Mouse (Mus musculus): ENCODE results near the gene Glud1.

The Glud1 gene

GRCm38 (mm10) chr14:34359676-34360244 is 49.2 kb downstream of the Glud1 start:
- ChIA-PET CTCF (interaction anchor here in 3 of 4 experiments (0.6 to 2.6 kb wide), 8 partner anchors 13 to 1047 kb away, joined by 3 to 14 read pairs (median 6); no protein-coding TSS in a partner anchor), POLR2A (interaction anchor here (0.6 to 61.1 kb wide), 44 partner anchors 0 to 415 kb away, joined by 3 to 2339 read pairs (median 5); partner anchors contain the start of genes Mmrn2 (in 3 of the 4), Sncg (in 3 of the 4), Fam25c (in 2 of the 4) and Glud1 (in 2 of the 4))

- ChIA-PET CTCF (interaction anchor here in 2 of 4 experiments (0.6 to 2.6 kb wide), 6 partner anchors 12 to 1048 kb away, joined by 3 to 14 read pairs (median 6); no protein-coding TSS in a partner anchor), POLR2A (interaction anchor here (0.6 to 61.1 kb wide), 33 partner anchors 1 to 414 kb away, joined by 3 to 2339 read pairs (median 5); partner anchors contain the start of genes Mmrn2 (in 3 of the 4), Sncg (in 3 of the 4), Fam25c (in 2 of the 4) and Glud1 (in 2 of the 4))
These were observed 49.7 kb downstream of the Glud1 start for GRCm38 (mm10) chr14:34360251-34360650.

DNA sequence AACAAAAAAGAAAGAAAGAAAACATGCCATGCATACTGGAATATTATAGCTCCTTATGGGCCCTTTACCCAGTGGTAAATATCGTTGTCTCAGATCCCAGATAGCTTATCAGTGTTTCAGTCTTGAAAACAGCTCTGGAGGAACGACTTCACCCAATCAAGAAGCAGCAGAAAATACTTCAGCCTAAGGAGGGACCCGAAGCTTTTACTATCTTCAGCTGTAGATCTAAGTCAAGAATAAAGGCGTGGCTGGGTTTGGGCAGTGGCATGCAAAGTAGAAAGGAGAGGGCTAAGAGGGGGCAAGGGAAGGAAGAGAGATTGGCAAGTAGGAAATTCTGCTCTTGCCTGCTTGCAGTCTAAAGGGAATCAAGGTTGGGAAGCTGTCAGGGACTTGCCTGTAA is 51.6 kb downstream of the Glud1 start:
- ChIA-PET POLR2A (interaction anchor here (0.5 to 61.1 kb wide), 60 partner anchors 3 to 412 kb away, joined by 3 to 2339 read pairs (median 6); partner anchors contain the start of genes Glud1 (in 3 of the 4), Mmrn2 (in 3 of the 4), Shld2 (in 3 of the 4) and Sncg (in 3 of the 4)), CTCF (interaction anchor here in 3 of 4 experiments (0.6 to 3.6 kb wide), 16 partner anchors 9 to 1890 kb away, joined by 3 to 29 read pairs (median 5); no protein-coding TSS in a partner anchor)

GRCm38 (mm10) chr14:34362726-34363445 is 52.4 kb downstream of the Glud1 start:
- ChIA-PET CTCF (interaction anchor here (0.5 to 3.6 kb wide), 30 partner anchors 8 to 282 kb away, joined by 3 to 29 read pairs (median 4); partner anchors contain the start of gene Fam25c (in 1 of the 4)), POLR2A (interaction anchor here (0.5 to 61.1 kb wide), 94 partner anchors 4 to 412 kb away, joined by 3 to 2339 read pairs (median 5); partner anchors contain the start of genes Glud1 (in 3 of the 4), Mmrn2 (in 3 of the 4), Shld2 (in 3 of the 4) and Sncg (in 3 of the 4))

GRCm38 (mm10) chr14:34363490-34364253 is 53.1 kb downstream of the Glud1 start:
- CTCF ChIA-PET: interaction anchor here (0.6 to 3.6 kb wide), 26 partner anchors 9 to 283 kb away, joined by 3 to 29 read pairs (median 5); partner anchors contain the start of gene Fam25c (in 1 of the 4)
- POLR2A ChIA-PET: interaction anchor here (0.5 to 61.1 kb wide), 87 partner anchors 4 to 411 kb away, joined by 3 to 2339 read pairs (median 5); partner anchors contain the start of genes Fam25c (in 3 of the 4), Mmrn2 (in 3 of the 4), Sncg (in 3 of the 4) and Glud1 (in 2 of the 4)

GRCm38 (mm10) chr14:34364254-34365146 is 54.0 kb downstream of the Glud1 start:
- CTCF ChIA-PET: interaction anchor here (0.7 to 3.6 kb wide), 20 partner anchors 8 to 284 kb away, joined by 3 to 29 read pairs (median 6); partner anchors contain the start of gene Fam25c (in 1 of the 4)
- POLR2A ChIA-PET: interaction anchor here (0.7 to 61.1 kb wide), 69 partner anchors 5 to 410 kb away, joined by 3 to 2339 read pairs (median 6); partner anchors contain the start of genes Fam25c (in 3 of the 4), Mmrn2 (in 3 of the 4), Sncg (in 3 of the 4) and Glud1 (in 2 of the 4)

- POLR2A ChIA-PET: interaction anchor here in 3 of 4 experiments (0.7 to 61.1 kb wide), 16 partner anchors 6 to 285 kb away, joined by 3 to 2339 read pairs (median 4); partner anchors contain the start of genes Fam25c (in 3 of the 3), Mmrn2 (in 3 of the 3), Sncg (in 3 of the 3) and Glud1 (in 2 of the 3)
These were observed 54.6 kb downstream of the Glud1 start for GRCm38 (mm10) chr14:34365147-34365507.

DNA sequence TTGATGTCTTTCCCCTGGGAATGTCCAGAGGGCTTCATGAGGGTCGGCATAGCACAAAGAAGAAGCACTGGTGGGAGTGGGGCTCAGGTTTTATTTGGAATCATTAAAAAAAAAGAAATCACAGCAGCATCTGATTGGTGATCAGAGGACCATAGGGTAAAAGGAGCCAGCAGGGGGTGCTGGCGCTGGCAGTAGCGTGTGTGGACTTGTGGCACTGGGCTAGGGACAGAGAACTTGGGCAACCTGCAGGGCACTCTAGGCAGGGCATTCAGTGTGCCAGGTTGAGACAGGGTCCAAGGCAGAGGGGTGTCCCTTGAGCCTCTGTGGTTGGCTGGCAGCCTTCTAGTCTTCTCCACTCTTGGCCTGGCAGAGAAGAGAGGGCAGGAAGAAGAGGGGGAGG is 59.7 kb downstream of the Glud1 start:
- POLR2A ChIA-PET: interaction anchor here in 2 of 4 experiments (3.7 to 61.1 kb wide), 3 partner anchors 8 to 30 kb away, joined by 34 to 2339 read pairs (median 2339); partner anchors contain the start of genes Fam25c (in 1 of the 2), Glud1 (in 1 of the 2), Mmrn2 (in 1 of the 2) and Shld2 (in 1 of the 2)
- CTCF ChIA-PET: no interaction called here

More at GRCm38 (mm10) chr14:34365147-34365507, 54.6 kb downstream of the Glud1 start:
- CTCF ChIA-PET: interaction anchor here in 3 of 4 experiments (0.6 to 1.5 kb wide), 3 partner anchors 19 to 43 kb away, joined by 3 to 4 read pairs (median 3); no protein-coding TSS in a partner anchor

DNA sequence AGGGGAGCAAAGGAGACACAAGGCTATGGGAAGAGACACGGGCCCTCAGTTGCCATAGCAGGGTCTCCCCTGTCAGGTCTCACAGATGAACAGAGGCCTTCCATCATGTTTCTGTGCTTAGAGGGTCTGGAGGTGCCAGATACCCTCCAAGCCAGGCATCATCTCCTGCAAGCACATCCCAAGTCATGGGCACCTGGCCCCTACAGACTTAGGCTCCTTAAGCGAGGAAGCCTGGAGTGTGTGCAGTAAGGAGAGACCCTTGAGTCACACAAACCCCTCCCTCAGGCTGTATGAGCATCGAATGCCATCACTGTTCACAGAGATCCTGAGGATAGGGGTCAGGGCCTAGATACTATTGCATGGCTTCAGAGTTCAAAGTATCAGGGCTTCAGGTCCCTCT is 60.4 kb downstream of the Glud1 start:
- ChIA-PET CTCF (interaction anchor here in 1 of 4 experiments (2.4 kb wide), 1 partner anchor 31 kb away, joined by 14 read pairs; no protein-coding TSS in a partner anchor), POLR2A (interaction anchor here in 2 of 4 experiments (2.4 to 61.1 kb wide), 4 partner anchors 9 to 30 kb away, joined by 10 to 2339 read pairs (median 1248); partner anchors contain the start of genes Fam25c (in 1 of the 2), Glud1 (in 1 of the 2), Mmrn2 (in 1 of the 2) and Shld2 (in 1 of the 2))

GRCm38 (mm10) chr14:34371763-34372162 is 61.2 kb downstream of the Glud1 start:
- ChIA-PET POLR2A (interaction anchor here (0.6 to 45.1 kb wide), 17 partner anchors 9 to 289 kb away, joined by 3 to 2339 read pairs (median 5); partner anchors contain the start of genes Fam25c (in 1 of the 4), Glud1 (in 1 of the 4) and Shld2 (in 1 of the 4)), CTCF (interaction anchor here (0.7 to 2.6 kb wide), 31 partner anchors 8 to 413 kb away, joined by 3 to 29 read pairs (median 4); partner anchors contain the start of gene Fam25c (in 1 of the 4))

DNA sequence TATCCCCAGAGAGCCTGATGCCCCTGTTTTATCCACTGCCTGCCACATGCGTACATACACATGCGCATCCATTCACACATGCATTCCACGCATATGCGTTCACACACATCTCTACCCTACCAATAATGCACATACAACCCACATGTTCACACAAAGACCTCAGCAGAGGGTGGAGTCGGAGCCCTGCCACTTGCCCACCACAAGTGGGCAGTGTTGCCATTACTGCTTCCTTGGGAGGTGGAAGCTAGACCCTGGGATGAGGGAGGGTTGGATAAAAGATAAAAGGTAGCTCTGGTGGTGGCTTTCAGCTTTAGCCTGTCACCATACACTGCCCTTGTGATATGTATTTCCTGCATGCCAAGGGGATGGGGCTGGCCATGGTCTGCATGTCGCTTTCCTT is 62.1 kb downstream of the Glud1 start:
- ChIA-PET POLR2A (interaction anchor here in 3 of 4 experiments (0.6 to 45.1 kb wide), 20 partner anchors 9 to 288 kb away, joined by 3 to 2339 read pairs (median 5); partner anchors contain the start of genes Fam25c (in 1 of the 3), Glud1 (in 1 of the 3) and Shld2 (in 1 of the 3)), CTCF (interaction anchor here (0.5 to 2.6 kb wide), 54 partner anchors 8 to 413 kb away, joined by 3 to 29 read pairs (median 4); partner anchors contain the start of gene Fam25c (in 1 of the 4))

- ChIA-PET CTCF (interaction anchor here in 1 of 4 experiments (1.1 to 2.6 kb wide), 6 partner anchors 25 to 293 kb away, joined by 3 to 27 read pairs (median 5); no protein-coding TSS in a partner anchor), POLR2A (interaction anchor here (0.6 to 45.1 kb wide), 7 partner anchors 12 to 301 kb away, joined by 3 to 2339 read pairs (median 153); partner anchors contain the start of genes Glud1 (in 2 of the 4), Shld2 (in 2 of the 4) and Fam25c (in 1 of the 4))
These were observed 63.1 kb downstream of the Glud1 start for GRCm38 (mm10) chr14:34373581-34373980.

DNA sequence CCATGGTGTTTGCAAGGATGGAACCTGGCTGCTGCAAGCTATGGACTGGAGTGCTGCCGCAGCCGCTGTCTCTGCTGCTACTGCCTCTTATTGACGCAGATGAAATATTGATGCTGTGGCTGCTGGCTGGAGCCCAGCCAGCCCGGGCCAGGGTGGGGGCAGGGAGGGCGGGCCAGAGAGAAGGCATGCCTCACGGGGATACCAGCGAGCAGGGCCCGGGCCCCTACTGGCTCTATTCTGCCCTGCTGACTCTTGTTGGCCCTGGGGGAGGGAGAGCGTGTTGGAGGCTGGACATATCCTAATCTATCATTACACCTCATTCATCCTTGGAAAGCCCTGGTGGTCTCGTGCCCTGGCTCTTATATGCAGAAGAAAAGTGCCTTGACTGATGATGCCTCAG is 64.0 kb downstream of the Glud1 start, which contains the start of gene Sncg:
Gene Sncg, minus strand, starts transcription at position 213 of the 400 bp plus-strand sequence.
- ChIA-PET CTCF (interaction anchor here in 2 of 4 experiments (0.6 to 1.1 kb wide), 5 partner anchors 24 to 338 kb away, joined by 3 to 4 read pairs (median 3); no protein-coding TSS in a partner anchor), POLR2A (interaction anchor here in 3 of 4 experiments (0.6 to 45.1 kb wide), 7 partner anchors 13 to 51 kb away, joined by 3 to 2339 read pairs (median 153); partner anchors contain the start of genes Fam25c (in 1 of the 3), Glud1 (in 1 of the 3) and Shld2 (in 1 of the 3))

GRCm38 (mm10) chr14:34375415-34375904 is 64.9 kb downstream of the Glud1 start, which contains the start of gene Mmrn2:
TSS of gene Mmrn2 (plus strand) at chr14:34375465.
- POLR2A ChIA-PET: interaction anchor here in 3 of 4 experiments (0.6 to 45.1 kb wide), 16 partner anchors 8 to 232 kb away, joined by 3 to 2339 read pairs (median 6); partner anchors contain the start of genes Fam25c (in 2 of the 3), Glud1 (in 1 of the 3) and Shld2 (in 1 of the 3)
- CTCF ChIA-PET: interaction anchor here in 3 of 4 experiments (0.6 to 1.8 kb wide), 6 partner anchors 12 to 221 kb away, joined by 3 to 9 read pairs (median 3); no protein-coding TSS in a partner anchor

Data from embryonic stem cell, embryonic (primary cell).